Mouse (Mus musculus): ENCODE data around the gene Serac1. TPM values are rescaled to one million over a fixed set of nuclear protein-coding genes. Genes with fewer than 3 reads are reported as not detected.
A peak's percentile ranks its signal among the peaks of the same experiment; 100 is the strongest.

Serac1 gene
- polyA plus RNA-seq, 2 experiments, result 5.0 to 12.4 TPM

DNA sequence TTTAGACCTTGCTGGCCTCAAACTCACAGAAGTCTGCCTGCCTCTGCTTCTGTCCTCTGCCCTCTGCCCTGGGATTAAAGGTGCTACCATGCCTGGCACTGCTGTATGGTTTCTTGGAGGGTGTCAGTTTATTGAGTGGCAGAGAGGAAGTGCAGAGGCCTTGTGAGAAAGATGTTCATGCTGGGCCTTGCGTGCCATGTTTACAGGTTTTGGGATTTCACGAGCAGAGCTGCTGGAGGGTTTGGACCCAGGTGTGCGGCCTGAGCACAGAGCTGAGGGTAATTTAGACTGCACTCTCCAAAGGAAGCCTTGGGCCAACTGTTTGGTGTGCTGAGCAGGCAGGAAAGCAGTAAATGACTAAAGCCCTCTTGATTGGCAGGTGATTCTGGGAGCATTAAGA is 38.4 kb upstream of the Serac1 start:
- ATAC-seq (ENCODE audit: low FRiP score, low read depth), result no peak
- H3K4me1 ChIP-seq (ENCODE audit: control insufficient read depth, insufficient read depth, low read length), result peaks cover 9% of the 10 kb centered on the region; the same call in 1 of the 2 replicates
- no peak overlapping the region for H3K4me3 ChIP-seq (replicated peaks; ENCODE audit: low read length)
- no peak overlapping the region for H3K27ac ChIP-seq (replicated peaks; ENCODE audit: low read depth, low read length)
- TF ChIP-seq POLR2A (IDR thresholded peaks at IDR 0.05; ENCODE audit: borderline replicate concordance, extremely low read depth, insufficient read depth, insufficient read length), result no peak
- DNase-seq (ENCODE audit: low spot score), result no peak
- H3K9me3 ChIP-seq (ENCODE audit: control insufficient read depth, low read length), result no peaks in the 10 kb centered on the region
- H3K27me3 ChIP-seq (ENCODE audit: control insufficient read depth, insufficient read depth, low read length), result no peaks in the 10 kb centered on the region
- 41% methylated on average over 3 of the region's 3 CpGs for WGBS
- H3K9ac ChIP-seq (ENCODE audit: low read depth, low read length, severe bottlenecking), result no peak overlapping the region
- H3K36me3 ChIP-seq (ENCODE audit: control insufficient read depth, insufficient read depth, low read length), result peaks cover 22% of the 10 kb centered on the region
- H3K4me2 ChIP-seq (replicated peaks; ENCODE audit: low read depth, low read length, severe bottlenecking), result no peak overlapping the region

GRCm38 (mm10) chr17:6117148-6117725 is 37.7 kb upstream of the Serac1 start:
- TF ChIP-seq POLR2A (IDR thresholded peaks at IDR 0.05; ENCODE audit: borderline replicate concordance, extremely low read depth, insufficient read depth, insufficient read length), result no peak
- 68% methylated on average over 4 of the region's 4 CpGs for WGBS
- DNase-seq (ENCODE audit: low spot score) (peak; percentile 16), ATAC-seq (ENCODE audit: low FRiP score, low read depth) (no peak)
- H3K27ac ChIP-seq (replicated peaks; ENCODE audit: low read depth, low read length), result 0 out of 2 replicates have a peak overlapping the region, but pooled peaks have one; percentile 13
- no peak overlapping the region for H3K4me2 ChIP-seq (replicated peaks; ENCODE audit: low read depth, low read length, severe bottlenecking)
- no peaks in the 10 kb centered on the region for H3K27me3 ChIP-seq (ENCODE audit: control insufficient read depth, insufficient read depth, low read length)
- no peak overlapping the region for H3K9ac ChIP-seq (ENCODE audit: low read depth, low read length, severe bottlenecking)
- peaks cover 9% of the 10 kb centered on the region; the same call in 1 of the 2 replicates for H3K4me1 ChIP-seq (ENCODE audit: control insufficient read depth, insufficient read depth, low read length)
- no peak overlapping the region for H3K4me3 ChIP-seq (replicated peaks; ENCODE audit: low read length)
- peaks cover 16% of the 10 kb centered on the region for H3K36me3 ChIP-seq (ENCODE audit: control insufficient read depth, insufficient read depth, low read length)
- no peaks in the 10 kb centered on the region for H3K9me3 ChIP-seq (ENCODE audit: control insufficient read depth, low read length)

DNA sequence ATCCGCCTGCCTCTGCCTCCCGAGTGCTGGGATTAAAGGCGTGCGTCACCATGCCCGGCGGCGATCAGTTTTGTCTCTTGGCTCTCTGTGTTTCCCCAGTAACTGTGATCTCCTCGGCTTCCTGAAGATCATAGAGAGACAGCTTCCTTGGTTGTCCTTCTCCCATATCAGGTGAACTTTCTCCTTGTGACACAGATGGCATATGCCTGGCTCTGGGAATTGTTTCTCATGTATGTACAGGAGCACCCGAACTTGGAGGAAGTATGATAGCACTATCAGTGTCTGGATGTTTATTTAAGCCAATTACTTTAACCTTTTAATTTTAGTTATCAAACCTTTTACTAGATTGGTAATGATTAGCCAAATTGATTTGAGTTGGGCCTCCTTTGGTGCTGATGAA is 35.5 kb upstream of the Serac1 start:
- Histone ChIP-seq H3K36me3 (ENCODE audit: control insufficient read depth, insufficient read depth, low read length) (peaks cover 17% of the 10 kb centered on the region; the same call in 1 of the 2 replicates), H3K4me2 (replicated peaks; ENCODE audit: low read depth, low read length, severe bottlenecking) (no peak overlapping the region), H3K4me1 (ENCODE audit: control insufficient read depth, insufficient read depth, low read length) (peaks cover 9% of the 10 kb centered on the region; the same call in 1 of the 2 replicates), H3K9ac (ENCODE audit: low read depth, low read length, severe bottlenecking) (no peak overlapping the region), H3K4me3 (replicated peaks; ENCODE audit: low read length) (no peak overlapping the region), H3K27me3 (ENCODE audit: control insufficient read depth, insufficient read depth, low read length) (no peaks in the 10 kb centered on the region), H3K9me3 (ENCODE audit: control insufficient read depth, low read length) (no peaks in the 10 kb centered on the region), H3K27ac (replicated peaks; ENCODE audit: low read depth, low read length) (no peak overlapping the region)
- no peak for TF ChIP-seq POLR2A (IDR thresholded peaks at IDR 0.05; ENCODE audit: borderline replicate concordance, extremely low read depth, insufficient read depth, insufficient read length)
- WGBS, result 95% methylated on average over 9 of the region's 9 CpGs
- ATAC-seq (ENCODE audit: low FRiP score, low read depth) (no peak), DNase-seq (ENCODE audit: low spot score) (no peak)

GRCm38 (mm10) chr17:6113653-6114052 is 34.1 kb upstream of the Serac1 start:
- Histone ChIP-seq H3K4me3 (replicated peaks; ENCODE audit: low read length) (no peak overlapping the region), H3K9me3 (ENCODE audit: control insufficient read depth, low read length) (no peaks in the 10 kb centered on the region), H3K4me2 (replicated peaks; ENCODE audit: low read depth, low read length, severe bottlenecking) (no peak overlapping the region), H3K27ac (replicated peaks; ENCODE audit: low read depth, low read length) (no peak overlapping the region), H3K36me3 (ENCODE audit: control insufficient read depth, insufficient read depth, low read length) (peaks cover 15% of the 10 kb centered on the region), H3K27me3 (ENCODE audit: control insufficient read depth, insufficient read depth, low read length) (no peaks in the 10 kb centered on the region), H3K9ac (ENCODE audit: low read depth, low read length, severe bottlenecking) (no peak overlapping the region), H3K4me1 (ENCODE audit: control insufficient read depth, insufficient read depth, low read length) (peaks cover 12% of the 10 kb centered on the region)
- whole genome bisulfite sequencing, result 84% methylated on average over 6 of the region's 6 CpGs
- TF ChIP-seq POLR2A (IDR thresholded peaks at IDR 0.05; ENCODE audit: borderline replicate concordance, extremely low read depth, insufficient read depth, insufficient read length), result no peak
- ATAC-seq (ENCODE audit: low FRiP score, low read depth) (no peak), DNase-seq (ENCODE audit: low spot score) (no peak)

DNA sequence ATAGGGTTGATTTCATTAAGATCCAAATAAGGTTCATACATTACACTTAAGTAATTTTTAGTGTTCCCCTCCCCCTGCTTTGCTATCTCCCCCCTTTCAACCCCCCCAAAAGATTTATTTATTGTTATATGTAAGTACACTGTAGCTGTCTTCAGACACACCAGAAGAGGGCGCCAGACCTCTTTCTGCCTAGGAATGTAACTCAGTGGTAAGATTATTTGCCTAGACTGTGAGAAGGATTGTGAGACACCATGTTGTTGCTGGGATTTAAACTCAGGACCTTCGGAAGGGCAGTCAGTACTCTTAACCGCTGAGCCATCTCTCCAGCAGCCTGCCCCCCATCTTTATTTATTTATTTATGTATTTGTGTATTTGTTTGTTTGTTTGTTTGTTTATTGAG is 31.4 kb upstream of the Serac1 start:
- 81% methylated on average over 3 of the region's 3 CpGs for WGBS
- no peaks in the 10 kb centered on the region for H3K27me3 ChIP-seq (ENCODE audit: control insufficient read depth, insufficient read depth, low read length)
- peaks cover 11% of the 10 kb centered on the region for H3K36me3 ChIP-seq (ENCODE audit: control insufficient read depth, insufficient read depth, low read length)
- peaks cover 14% of the 10 kb centered on the region for H3K4me1 ChIP-seq (ENCODE audit: control insufficient read depth, insufficient read depth, low read length)
- H3K9ac ChIP-seq (ENCODE audit: low read depth, low read length, severe bottlenecking), result no peak overlapping the region
- no peak overlapping the region for H3K27ac ChIP-seq (replicated peaks; ENCODE audit: low read depth, low read length)
- H3K4me3 ChIP-seq (replicated peaks; ENCODE audit: low read length), result no peak overlapping the region
- TF ChIP-seq POLR2A (IDR thresholded peaks at IDR 0.05; ENCODE audit: borderline replicate concordance, extremely low read depth, insufficient read depth, insufficient read length), result no peak
- H3K9me3 ChIP-seq (ENCODE audit: control insufficient read depth, low read length), result no peaks in the 10 kb centered on the region
- ATAC-seq (ENCODE audit: low FRiP score, low read depth) (no peak), DNase-seq (ENCODE audit: low spot score) (no peak)
- no peak overlapping the region for H3K4me2 ChIP-seq (replicated peaks; ENCODE audit: low read depth, low read length, severe bottlenecking)

Measured in limb, embryonic 14.5 days (tissue).